Mouse (Mus musculus): ENCODE data around the gene Hba-a1.
"Not testable (repeated sequence)": the region's sequence is repeated elsewhere in the genome, so short reads cannot be mapped to it uniquely, and the experiment has no call there.

Hba-a1 gene

DNA sequence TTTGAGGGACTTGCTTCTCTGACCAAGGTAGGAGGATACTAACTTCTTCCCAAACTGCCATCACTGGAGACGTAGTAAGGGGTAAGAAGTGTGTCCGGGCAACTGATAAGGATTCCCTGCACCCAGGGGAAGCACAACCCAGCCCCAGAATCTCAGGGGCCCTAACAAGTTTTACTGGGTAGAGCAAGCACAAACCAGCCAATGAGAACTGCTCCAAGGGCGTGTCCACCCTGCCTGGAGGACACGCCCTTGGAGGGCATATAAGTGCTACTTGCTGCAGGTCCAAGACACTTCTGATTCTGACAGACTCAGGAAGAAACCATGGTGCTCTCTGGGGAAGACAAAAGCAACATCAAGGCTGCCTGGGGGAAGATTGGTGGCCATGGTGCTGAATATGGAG lies 12.9 kb downstream of the Hba-a1 start, which contains the start of gene Hba-a2:
Gene Hba-a2 (plus strand): TSS at position 287 of the 400 bp plus-strand sequence.
- not testable (repeated sequence) for DNase-seq (ENCODE audit: low read depth)

- DNase-seq (ENCODE audit: low read depth) = not testable (repeated sequence)
These were observed 14.1 kb downstream of the Hba-a1 start for GRCm38 (mm10) chr11:32297417-32297816.

- no peak for DNase-seq (ENCODE audit: low read depth)
These were observed 14.7 kb downstream of the Hba-a1 start for GRCm38 (mm10) chr11:32297866-32298531.

DNA sequence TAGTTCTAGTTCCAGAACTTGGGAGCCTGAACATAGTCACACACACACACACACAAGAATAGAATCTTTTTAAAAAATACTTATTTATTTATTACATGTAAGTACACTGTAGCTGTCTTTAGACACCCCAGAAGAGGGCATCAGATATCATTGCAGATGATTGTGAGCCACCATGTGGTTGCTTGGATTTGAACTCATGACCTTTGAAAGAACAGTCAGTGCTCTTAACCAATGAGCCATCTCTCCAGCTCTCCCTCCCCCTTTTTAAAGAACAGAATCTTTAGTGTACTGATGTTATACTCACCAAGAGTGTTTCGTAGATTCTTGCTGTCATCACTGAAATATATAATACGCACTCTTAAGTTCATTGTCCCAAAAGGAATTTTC lies 15.2 kb downstream of the Hba-a1 start:
- no peak for DNase-seq (ENCODE audit: low read depth)

DNA sequence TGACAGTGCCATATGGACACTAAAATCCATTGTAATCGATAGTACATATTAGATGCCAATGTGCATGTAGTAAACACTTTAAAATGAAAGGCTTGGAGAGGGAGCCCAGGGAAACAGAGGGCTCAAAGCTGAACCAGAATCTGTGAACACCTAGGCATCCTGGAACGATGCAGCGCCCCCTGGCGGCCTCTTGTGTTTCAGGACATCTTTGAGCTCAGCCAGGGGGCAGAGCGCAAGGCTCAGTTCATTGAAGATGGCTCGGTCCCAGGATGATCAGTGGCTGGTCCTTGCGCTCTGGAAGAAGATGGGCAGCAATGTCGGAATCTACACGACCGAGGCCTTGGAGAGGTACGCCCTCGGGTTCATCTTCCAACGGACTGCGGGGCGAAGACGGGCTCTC lies 16.6 kb downstream of the Hba-a1 start, which contains the start of gene Hbq1a:
Gene Hbq1a (plus strand): TSS at position 205 of the 400 bp plus-strand sequence.
- not testable (repeated sequence) for DNase-seq (ENCODE audit: low read depth)

GRCm38 (mm10) chr11:32300279-32301267 lies 17.3 kb downstream of the Hba-a1 start:
- no peak for DNase-seq (ENCODE audit: low read depth)

DNA sequence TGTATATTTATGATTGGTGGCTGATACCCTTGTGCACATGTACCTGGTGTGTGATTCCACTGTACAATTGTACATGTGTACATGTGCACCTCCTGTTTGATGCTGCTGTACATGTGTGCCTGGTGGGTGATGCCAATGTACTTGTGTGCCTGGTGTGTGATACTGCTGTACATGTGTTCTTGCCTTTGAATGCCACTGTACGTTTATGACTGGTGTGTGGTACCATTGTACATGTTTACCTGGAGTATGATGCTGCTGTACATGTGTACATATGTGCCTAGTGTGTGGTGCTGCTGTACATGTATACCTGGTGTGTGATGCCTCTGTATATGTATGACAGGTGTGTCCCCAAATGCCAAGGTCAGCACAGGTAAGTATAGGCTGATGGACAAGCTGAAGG lies 18.2 kb downstream of the Hba-a1 start:
- no peak for DNase-seq (ENCODE audit: low read depth)

- no peak for DNase-seq (ENCODE audit: low read depth)
These were observed 19.6 kb downstream of the Hba-a1 start for GRCm38 (mm10) chr11:32302824-32303419.

DNA sequence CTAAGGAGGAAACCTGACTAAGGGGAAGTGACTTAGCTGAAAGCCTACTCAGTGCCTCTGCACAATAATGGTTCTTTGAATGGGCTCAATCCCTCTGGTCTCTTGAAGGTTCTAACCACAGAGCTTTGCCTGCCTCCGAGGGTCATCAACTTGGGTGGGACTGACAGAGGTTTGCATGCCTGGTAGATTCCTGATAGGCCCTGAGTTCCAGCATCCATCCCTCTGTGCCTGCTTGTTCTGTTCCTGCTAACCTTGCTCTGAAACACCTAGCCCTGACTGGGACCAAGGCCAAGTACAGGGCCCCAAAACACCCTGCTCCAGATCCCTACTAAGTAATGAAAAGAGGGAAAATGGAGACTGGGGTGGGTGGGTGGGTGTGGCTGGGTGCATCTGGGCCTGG lies 20.1 kb downstream of the Hba-a1 start:
- DNase-seq (ENCODE audit: low read depth) = no peak

DNA sequence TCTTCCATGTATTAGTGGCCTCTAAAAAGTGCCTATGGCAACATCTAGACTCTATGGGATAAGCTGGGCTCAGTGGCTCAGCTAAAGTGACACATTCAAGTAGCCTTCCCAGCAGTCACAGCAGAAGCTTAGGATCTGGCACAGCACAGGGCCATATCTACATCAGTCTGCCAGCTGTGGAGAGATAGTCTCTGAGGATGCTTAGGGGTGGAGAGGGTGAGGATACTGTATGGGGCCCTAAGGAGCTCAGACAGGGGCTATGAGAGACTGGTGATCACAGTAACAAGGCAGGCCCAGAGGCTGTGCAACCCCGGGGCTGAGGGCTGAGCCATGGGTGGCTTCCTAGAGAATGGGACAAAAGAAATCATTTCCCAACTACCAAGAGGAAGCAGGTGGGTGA lies 23.7 kb downstream of the Hba-a1 start:
- no peak for DNase-seq (ENCODE audit: low read depth)

GRCm38 (mm10) chr11:32309446-32309845 lies 26.1 kb downstream of the Hba-a1 start:
- no peak for DNase-seq (ENCODE audit: low read depth)

DNA sequence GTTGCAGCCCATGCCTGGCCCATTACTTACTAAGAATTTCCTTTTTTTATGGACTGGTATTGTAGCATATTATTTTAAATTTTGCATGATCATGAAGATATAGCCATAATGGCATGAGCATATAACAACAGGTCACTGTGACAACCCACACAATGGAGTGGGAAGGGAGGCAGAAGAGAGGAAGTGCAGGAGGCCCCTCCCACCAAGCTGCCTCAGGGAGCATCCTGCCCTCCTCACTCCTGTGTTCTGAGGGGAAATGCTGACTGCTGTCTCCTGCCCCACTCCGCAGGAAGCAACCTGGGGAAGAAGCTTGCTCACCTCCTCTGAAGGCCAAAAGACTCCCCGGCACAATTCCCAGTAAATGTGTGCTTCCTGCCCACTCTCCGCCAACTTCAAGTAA lies 26.6 kb downstream of the Hba-a1 start:
- DNase-seq (ENCODE audit: low read depth) = no peak

- no peak for DNase-seq (ENCODE audit: low read depth)
These were observed 32.7 kb downstream of the Hba-a1 start for GRCm38 (mm10) chr11:32316009-32316408.

DNA sequence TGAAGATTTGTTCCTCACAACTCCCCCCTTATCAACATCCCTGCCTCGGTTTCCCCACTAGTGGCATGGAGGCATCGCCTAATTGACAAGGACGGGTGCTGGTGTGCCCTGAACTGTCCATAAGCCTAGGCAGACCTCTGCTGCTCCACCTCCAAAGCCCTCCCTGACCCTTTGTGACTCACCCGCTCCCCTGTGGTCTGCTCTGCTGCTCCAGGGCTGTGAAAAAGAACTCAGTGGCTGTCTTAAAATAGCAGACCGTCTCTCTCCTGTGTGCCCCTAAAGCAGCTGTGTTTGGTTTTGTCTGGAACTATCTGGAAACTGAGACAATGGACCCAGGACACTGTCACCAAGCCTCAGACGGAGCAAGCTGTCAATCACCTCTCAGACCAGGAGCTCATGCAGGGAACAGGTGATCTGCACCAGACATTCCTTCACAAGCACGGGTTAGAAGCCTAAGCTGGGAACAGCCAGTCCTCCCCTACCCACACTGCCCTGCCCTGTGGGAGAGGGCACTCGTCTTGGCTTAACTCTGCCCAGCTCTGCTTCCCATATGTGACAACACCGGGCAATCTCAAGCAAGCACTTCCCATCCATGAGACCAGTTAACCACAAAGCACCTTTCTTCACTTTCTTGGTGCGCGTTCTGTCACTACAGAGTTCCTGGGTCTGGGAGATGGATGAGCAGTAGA lies 37.3 kb downstream of the Hba-a1 start:
- DNase-seq (ENCODE audit: low read depth) = peak; percentile 23

DNA sequence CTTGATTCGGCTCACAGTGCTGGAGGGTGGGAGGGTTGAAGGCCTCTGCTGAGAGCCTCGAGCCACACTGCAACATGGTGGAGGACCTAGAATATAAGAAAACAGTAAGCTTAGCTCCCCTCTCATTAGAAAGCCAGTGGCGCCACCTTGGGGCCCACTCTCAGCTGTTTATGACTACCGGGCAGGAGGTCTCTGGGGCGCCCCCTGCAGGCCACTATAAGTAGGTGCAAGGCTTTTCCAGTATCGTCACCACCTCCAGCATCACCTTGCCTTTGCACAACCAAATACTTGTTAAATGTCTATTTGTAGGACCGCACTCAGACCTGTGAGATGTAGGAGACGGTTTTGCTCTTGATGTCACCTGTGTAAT lies 37.9 kb downstream of the Hba-a1 start:
- DNase-seq (ENCODE audit: low read depth) = peak; percentile 24

- no peak for DNase-seq (ENCODE audit: low read depth)
These were observed 41.3 kb downstream of the Hba-a1 start for GRCm38 (mm10) chr11:32324609-32325008.

- no peak for DNase-seq (ENCODE audit: low read depth)
These were observed 47.8 kb downstream of the Hba-a1 start for GRCm38 (mm10) chr11:32331075-32331474.

GRCm38 (mm10) chr11:32331861-32332260 lies 48.5 kb downstream of the Hba-a1 start:
- DNase-seq (ENCODE audit: low read depth) = no peak

DNA sequence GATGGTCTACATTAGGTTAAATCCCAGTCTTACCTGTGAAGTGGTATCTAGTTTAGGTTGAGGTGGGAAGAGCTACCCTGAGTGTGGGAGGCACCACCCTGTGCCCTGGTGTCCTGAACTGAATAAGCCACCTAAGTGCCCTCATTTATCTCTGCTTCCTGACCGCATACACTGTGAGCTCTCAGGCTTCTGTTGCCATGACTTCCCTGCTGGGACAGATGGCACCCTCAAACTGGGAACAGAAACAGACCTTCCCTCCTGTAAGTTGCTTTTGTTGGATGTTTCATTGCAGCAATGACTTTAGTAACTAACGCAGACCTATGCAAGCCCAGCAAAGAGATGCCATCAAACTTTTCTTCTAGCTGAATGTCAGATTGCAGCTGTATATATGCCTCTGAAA lies 49.9 kb downstream of the Hba-a1 start:
- DNase-seq (ENCODE audit: low read depth) = no peak

Data from fibroblast of lung, adult 2 months (primary cell).